In the genomic region with DNA sequence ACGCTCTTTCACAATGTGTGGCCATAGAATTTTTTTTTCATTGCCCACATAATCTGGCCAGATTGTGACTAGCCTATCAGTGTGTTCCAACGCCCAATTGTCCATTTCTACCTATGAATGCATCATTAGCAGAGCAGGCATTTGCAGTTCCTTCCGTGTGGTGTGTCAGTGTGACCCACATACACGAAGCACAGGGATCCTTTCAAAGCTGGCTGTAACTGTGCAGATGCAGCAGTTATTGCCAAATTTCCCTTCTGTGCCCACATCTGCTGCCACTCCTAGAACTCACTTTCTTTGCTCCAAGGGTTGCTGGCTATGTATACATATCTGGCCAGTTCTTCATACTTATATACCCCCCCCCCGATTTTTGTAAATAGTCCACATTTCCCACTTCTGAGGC, we compare ENCODE assay signal across 22 mouse cellular contexts.
"Had no signal": no experiment of that assay in that cellular context is flagged by ENCODE, and none has a peak within 500 bp of the region (broad histone marks: within the 10 kb centered on the region; RNA-seq: fewer than 3 reads in every experiment).

No protein-coding gene starts in this region.

- DNase-seq: kidney, adult 18-20 months; kidney, adult 9 months; kidney, postnatal 14 days; kidney, postnatal 4 days; layer of hippocampus, postnatal 36 days; liver; lung, adult 18-20 months; lung, postnatal 14 days; lung, postnatal 4 days; right cerebral cortex, adult 18-20 months; right cerebral cortex, postnatal 14 days; spleen, adult 18-20 months; thymus, postnatal 25 days had no signal

- H3K4me3 ChIP-seq: limb, embryonic 10.5 days; limb, embryonic 13.5 days; liver, embryonic 12.5 days; liver, embryonic 15.5 days; midbrain, embryonic 12.5 days; midbrain, embryonic 15.5 days; neural tube, embryonic 12.5 days; neural tube, embryonic 15.5 days; stomach, embryonic 15.5 days had no signal

- H3K27ac ChIP-seq: limb, embryonic 10.5 days; limb, embryonic 13.5 days; liver, embryonic 12.5 days; liver, embryonic 15.5 days; midbrain, embryonic 12.5 days; midbrain, embryonic 15.5 days; neural tube, embryonic 12.5 days; neural tube, embryonic 15.5 days; stomach, embryonic 15.5 days had no signal
